Mouse (Mus musculus) forebrain, embryonic 14.5 days (tissue): ENCODE data around the gene Tmem119. TPM values are rescaled to one million over a fixed set of nuclear protein-coding genes. Genes with fewer than 3 reads are reported as not detected.

Experiments
- ATAC-seq: fragments of 200-750 bp; cut with Nextera tagmentation; 2 replicates; pipeline ENCODE4 v1.8.0; 2017; ENCODE audit warnings: mild to moderate bottlenecking, moderate library complexity
- DNase-seq: peaks from one replicate; pipeline ENCODE4 v3.0.0-alpha.2; 2015; ENCODE audit warnings: low spot score
- H3K27ac ChIP-seq: fragments of 300-500 bp; sonication (generic); 2 replicates; pipeline ENCODE4 v1.5.1; 2014; ENCODE audit warnings: low read depth, mild to moderate bottlenecking, control low read depth, low read length, moderate library complexity
- H3K27me3 ChIP-seq: fragments of 300-500 bp; sonication (generic); replicated peaks from 2 replicates; pipeline ENCODE4 v1.6.1; 2014; ENCODE audit warnings: low read length, control low read depth, mixed read lengths; ENCODE audit not compliant: control insufficient read depth, insufficient read depth
- H3K36me3 ChIP-seq: fragments of 300-500 bp; sonication (generic); 2 replicates; pipeline ENCODE4 v1.6.1; 2014; ENCODE audit warnings: low read length, control low read depth; ENCODE audit not compliant: control insufficient read depth, insufficient read depth
- H3K4me1 ChIP-seq: fragments of 300-500 bp; sonication (generic); 2 replicates; pipeline ENCODE4 v1.6.1; 2014; ENCODE audit warnings: antibody characterized with exemption, low read length, control low read depth; ENCODE audit not compliant: control insufficient read depth, insufficient read depth
- H3K4me2 ChIP-seq: fragments of 300-500 bp; sonication (generic); 2 replicates; pipeline ENCODE4 v1.6.1; 2014; ENCODE audit warnings: mild to moderate bottlenecking, control low read depth, low read length
- H3K4me3 ChIP-seq: fragments of 300-500 bp; sonication (generic); 2 replicates; pipeline ENCODE4 v1.5.1; 2014; ENCODE audit warnings: low read depth, low read length, control low read depth
- H3K9ac ChIP-seq: fragments of 300-500 bp; sonication (generic); 2 replicates; pipeline ENCODE4 v1.6.1; 2014; ENCODE audit warnings: mild to moderate bottlenecking, low read length, control low read depth, moderate library complexity
- H3K9me3 ChIP-seq: fragments of 300-500 bp; sonication (generic); replicated peaks from 2 replicates; pipeline ENCODE4 v1.6.1; 2016; ENCODE audit warnings: low read length, control low read depth, mixed read lengths; ENCODE audit not compliant: control insufficient read depth
- WGBS: fragments of 180-500 bp; shearing (Covaris S2); extraction: QIAGEN DNeasy Blood & Tissue Kit; methylation state at CpG from one replicate; pipeline ENCODE4 v1.1.7; 2014; 5-methylcytosine and 5-hydroxymethylcytosine counted together
- polyA plus RNA-seq: library from polyadenylated mRNA; unstranded; fragments of >200 nt; fragmentation: Nextera tagmentation; extraction: Ambion mirVana; gene quantifications from 2 replicates; pipeline ENCODE4 v1.2.1, GENCODE M21; 2014

Gene Tmem119
- polyA plus RNA-seq, 1 experiment from 2014 or later, result 3.3 TPM

DNA sequence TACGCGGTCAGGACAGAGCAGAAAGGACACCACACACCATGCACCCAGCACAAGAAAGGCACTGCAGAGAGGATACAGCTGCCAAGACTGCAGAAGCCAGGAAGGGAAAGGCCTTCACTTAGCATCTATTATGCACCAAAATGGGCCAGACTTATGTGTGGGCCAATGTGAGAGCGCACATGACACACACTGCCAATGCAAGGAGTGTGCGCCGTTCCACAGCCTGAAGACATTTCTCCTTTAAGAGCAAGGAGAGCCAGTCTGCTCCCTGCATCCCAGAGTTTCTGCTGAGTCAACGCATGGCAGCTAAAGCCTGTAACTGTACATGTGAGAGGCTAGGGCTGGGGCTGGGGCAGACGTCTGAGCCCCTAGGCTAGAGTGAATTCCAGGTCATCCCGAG, 31.5 kb downstream of the Tmem119 start:
- no peak overlapping the region for H3K4me3 ChIP-seq
- H3K36me3 ChIP-seq, result peaks cover 25% of the 10 kb centered on the region
- ATAC-seq (no peak), DNase-seq (no peak)
- peaks cover 16% of the 10 kb centered on the region for H3K4me1 ChIP-seq
- no peak overlapping the region for H3K27ac ChIP-seq
- no peaks in the 10 kb centered on the region for H3K9me3 ChIP-seq
- WGBS, result 94% methylated on average over 8 of the region's 8 CpGs
- H3K4me2 ChIP-seq, result no peak overlapping the region
- no peak overlapping the region for H3K9ac ChIP-seq
- no peaks in the 10 kb centered on the region for H3K27me3 ChIP-seq

DNA sequence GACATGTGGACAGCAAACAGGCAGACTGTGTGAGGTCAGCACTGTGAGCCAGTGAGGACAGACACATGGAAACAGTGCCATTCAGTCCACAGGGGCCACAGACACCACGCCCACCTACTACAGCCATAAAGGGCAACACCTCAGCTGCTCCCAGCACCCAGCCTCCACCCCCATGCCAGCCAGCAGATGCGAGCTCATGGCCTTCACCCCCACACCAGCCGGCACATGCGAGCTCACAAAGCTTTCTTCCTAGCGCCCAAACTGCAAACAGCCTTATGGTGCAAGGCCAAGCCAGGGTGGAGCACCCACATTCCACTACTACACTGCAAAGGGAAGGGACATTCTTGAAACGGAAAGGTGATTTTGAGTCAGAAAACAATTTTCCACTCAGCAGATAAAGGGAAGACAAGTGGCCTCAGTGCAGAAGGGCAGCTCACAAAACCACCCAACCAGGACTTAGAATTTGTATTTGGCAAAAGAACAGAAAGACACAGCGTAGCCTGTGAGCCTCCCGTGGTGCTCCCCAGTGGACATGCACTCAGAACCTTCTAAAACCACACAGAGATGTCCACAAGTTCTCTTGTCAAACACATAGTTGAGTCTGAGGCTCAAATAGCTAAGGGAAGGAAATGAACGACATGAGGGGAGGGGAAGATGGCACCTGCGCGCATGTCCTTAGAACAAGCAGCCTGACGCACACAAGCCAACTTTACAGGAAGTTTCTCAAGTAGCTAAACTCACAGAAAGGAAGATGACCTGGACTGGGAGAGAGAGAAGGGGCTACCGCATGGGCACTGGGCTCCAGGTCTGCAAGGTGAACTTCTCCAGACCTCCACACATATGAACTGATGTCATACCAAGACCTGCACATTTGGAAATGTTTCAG, 34.4 kb downstream of the Tmem119 start:
- no peak overlapping the region for H3K4me2 ChIP-seq
- DNase-seq (no peak), ATAC-seq (no peak)
- H3K9ac ChIP-seq, result no peak overlapping the region
- peaks cover 49% of the 10 kb centered on the region for H3K36me3 ChIP-seq
- no peaks in the 10 kb centered on the region for H3K27me3 ChIP-seq
- no peak overlapping the region for H3K27ac ChIP-seq
- 90% methylated on average over 13 of the region's 13 CpGs for WGBS
- peaks cover 10% of the 10 kb centered on the region for H3K4me1 ChIP-seq
- no peak overlapping the region for H3K4me3 ChIP-seq
- H3K9me3 ChIP-seq, result no peaks in the 10 kb centered on the region

DNA sequence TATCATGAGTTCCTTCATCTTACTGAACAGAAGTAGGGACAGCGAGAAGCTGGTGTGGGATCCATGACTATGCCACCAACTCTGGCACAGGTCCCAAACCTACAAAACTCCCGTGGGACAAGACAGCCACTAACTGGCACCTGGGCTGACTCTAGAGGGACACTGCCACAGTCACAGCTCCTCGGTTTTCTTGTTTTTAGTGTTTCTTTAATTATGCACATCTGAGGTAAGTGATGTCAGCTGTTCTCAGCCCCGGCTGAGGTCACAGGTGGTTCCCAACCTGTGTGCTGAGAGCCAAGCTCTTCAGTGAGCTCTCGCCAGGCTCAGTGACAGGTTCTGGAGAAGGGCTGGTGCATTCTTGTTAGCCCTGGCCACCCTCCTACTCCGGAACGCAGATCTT, 35.9 kb downstream of the Tmem119 start:
- DNase-seq, result no peak
- Histone ChIP-seq H3K27me3 (no peaks in the 10 kb centered on the region), H3K9ac (no peak overlapping the region), H3K36me3 (peaks cover 63% of the 10 kb centered on the region), H3K4me1 (no peaks in the 10 kb centered on the region; the same call in 1 of the 2 replicates), H3K9me3 (no peaks in the 10 kb centered on the region), H3K27ac (no peak overlapping the region), H3K4me2 (no peak overlapping the region), H3K4me3 (no peak overlapping the region)
- ATAC-seq, result no peak
- WGBS, result 93% methylated on average over 7 of the region's 7 CpGs

DNA sequence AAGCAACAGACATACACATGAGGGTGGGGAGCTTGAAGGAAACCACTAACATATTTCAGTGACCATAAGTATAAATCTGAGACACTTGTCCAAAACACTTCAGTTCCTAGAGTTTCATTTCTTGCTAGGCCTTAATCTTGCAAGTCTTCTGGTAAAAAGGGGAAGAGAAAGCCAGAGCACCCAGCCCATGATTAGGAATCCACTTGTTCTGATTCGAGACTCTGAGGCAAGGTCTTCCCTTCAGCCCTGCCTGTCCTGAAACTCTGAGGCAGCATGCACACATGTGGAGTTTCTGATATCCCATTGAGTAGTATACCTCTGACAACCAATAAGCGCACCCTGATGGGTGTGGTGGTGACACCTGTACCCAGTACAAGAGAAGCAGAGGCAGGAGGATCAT, 38.7 kb downstream of the Tmem119 start:
- ATAC-seq (no peak), DNase-seq (no peak)
- 93% methylated on average over 2 of the region's 2 CpGs for WGBS
- no peak overlapping the region for H3K4me2 ChIP-seq
- H3K36me3 ChIP-seq, result peaks cover 71% of the 10 kb centered on the region
- H3K27me3 ChIP-seq, result no peaks in the 10 kb centered on the region
- H3K9me3 ChIP-seq, result no peaks in the 10 kb centered on the region
- no peak overlapping the region for H3K4me3 ChIP-seq
- no peaks in the 10 kb centered on the region for H3K4me1 ChIP-seq
- H3K9ac ChIP-seq, result no peak overlapping the region
- no peak overlapping the region for H3K27ac ChIP-seq

DNA sequence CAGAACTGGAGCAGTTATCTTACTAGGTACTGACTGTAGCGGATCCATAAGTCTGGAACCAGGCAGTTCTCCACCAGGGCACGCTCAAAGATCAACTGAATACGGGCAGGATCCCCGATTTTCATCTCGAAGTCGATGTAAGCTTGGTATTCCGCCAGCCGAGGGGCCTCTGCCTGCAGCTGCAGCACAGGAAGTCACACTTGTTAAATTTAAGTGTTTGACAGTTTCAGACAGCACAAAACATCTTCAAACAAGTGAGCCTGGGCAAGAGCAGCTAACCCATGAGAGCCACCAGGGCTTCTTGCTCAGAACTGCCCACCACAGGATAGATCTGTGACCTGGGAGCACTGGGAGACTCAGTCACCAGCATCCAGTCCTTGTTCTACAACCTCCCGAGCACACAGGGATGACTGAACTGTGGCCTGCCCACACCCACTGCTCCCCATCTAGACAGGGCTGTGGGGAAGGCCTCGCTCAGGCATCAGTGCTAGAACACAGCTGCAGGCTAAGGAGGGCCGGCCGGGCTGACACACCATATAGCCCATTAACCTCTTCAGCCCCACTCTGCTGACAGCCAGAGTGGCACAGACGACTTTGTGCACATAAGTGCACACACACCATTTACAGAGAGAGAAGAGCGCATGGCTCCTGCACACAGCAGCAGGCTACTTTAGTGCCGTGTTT, 44.8 kb downstream of the Tmem119 start:
- no peaks in the 10 kb centered on the region for H3K4me1 ChIP-seq
- H3K4me2 ChIP-seq, result no peak overlapping the region
- H3K9ac ChIP-seq, result no peak overlapping the region
- H3K9me3 ChIP-seq, result no peaks in the 10 kb centered on the region
- H3K27me3 ChIP-seq, result no peaks in the 10 kb centered on the region
- ATAC-seq (no peak), DNase-seq (no peak)
- H3K4me3 ChIP-seq, result no peak overlapping the region
- WGBS, result 90% methylated on average over 15 of the region's 15 CpGs
- no peak overlapping the region for H3K27ac ChIP-seq
- H3K36me3 ChIP-seq, result peaks cover 99% of the 10 kb centered on the region

DNA sequence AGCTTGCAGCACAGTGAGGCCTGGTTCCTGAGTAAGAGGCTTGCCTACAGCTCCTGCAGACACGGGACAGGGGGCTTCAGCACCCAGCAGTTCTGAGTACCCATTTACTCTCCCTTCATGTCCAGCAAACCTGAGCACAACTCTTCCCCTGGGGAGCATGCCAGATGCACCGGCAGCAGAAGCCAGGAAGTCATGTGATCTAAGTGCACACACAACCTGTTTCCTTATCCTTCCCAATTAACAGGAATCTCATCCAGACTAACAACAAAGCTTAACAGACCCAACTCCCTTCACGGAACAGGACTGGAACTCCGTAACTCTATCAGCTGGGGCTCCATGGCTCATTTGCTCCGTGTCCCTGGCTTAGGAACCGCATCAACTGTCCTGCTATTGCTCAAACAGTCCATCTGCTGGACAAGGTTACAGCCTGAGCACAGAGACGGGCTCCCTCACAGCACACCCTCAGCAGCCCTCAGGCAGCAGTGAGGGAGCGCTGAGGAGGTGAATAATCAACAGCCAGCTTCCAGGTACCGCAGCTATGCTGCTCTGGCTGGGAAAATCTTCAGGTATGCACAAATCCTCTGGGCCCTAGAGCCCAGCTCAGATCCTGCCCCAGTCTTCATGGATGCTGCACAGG, 48.7 kb downstream of the Tmem119 start:
- WGBS, result 93% methylated on average over 9 of the region's 9 CpGs
- H3K27me3 ChIP-seq, result no peaks in the 10 kb centered on the region
- H3K36me3 ChIP-seq, result peaks cover 98% of the 10 kb centered on the region
- no peak overlapping the region for H3K27ac ChIP-seq
- no peak for DNase-seq
- H3K9me3 ChIP-seq, result no peaks in the 10 kb centered on the region
- no peak overlapping the region for H3K9ac ChIP-seq
- no peak overlapping the region for H3K4me2 ChIP-seq
- no peaks in the 10 kb centered on the region for H3K4me1 ChIP-seq
- no peak for ATAC-seq
- H3K4me3 ChIP-seq, result no peak overlapping the region

DNA sequence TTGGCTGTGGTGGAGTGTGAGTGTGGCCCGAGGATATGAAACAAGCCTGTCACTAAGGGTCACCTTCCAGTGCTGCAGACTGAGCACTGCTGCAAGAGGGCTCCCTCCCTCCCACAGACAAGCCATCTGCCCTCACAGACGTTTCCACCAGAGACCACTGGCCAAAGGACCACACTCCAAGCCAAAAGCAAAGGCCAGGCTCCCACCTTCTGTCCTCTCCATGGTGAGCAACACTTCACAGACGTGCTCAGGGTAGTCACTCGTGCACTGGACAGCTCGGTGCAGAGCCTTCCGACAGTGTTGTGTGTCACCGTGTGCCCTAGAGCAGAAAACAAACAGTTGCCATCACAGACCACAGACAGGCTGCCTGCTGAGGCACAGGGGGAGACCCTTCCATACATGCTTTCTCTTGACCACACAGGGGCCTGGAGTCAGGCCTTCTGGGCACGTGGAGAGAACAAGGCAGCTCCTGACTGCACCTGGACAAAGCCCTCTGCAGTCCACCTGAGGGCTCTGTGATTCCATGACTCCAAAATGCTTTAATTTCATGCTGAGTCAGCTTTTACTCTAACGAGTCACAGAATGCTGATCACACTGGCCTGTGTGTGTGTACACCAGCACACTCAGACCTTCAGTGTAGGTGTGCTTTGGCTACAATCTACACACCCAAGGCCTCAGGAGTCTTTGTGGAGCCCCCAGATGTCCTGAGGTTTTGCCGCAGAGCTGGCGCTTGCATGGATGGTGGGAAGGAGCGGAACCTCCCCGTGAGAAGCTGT, 51.6 kb downstream of the Tmem119 start:
- Histone ChIP-seq H3K27ac (no peak overlapping the region), H3K9me3 (no peaks in the 10 kb centered on the region), H3K36me3 (peaks cover 98% of the 10 kb centered on the region), H3K4me3 (no peak overlapping the region), H3K4me1 (no peaks in the 10 kb centered on the region), H3K9ac (no peak overlapping the region), H3K27me3 (no peaks in the 10 kb centered on the region), H3K4me2 (no peak overlapping the region)
- ATAC-seq (no peak), DNase-seq (no peak)
- WGBS, result 91% methylated on average over 13 of the region's 13 CpGs

DNA sequence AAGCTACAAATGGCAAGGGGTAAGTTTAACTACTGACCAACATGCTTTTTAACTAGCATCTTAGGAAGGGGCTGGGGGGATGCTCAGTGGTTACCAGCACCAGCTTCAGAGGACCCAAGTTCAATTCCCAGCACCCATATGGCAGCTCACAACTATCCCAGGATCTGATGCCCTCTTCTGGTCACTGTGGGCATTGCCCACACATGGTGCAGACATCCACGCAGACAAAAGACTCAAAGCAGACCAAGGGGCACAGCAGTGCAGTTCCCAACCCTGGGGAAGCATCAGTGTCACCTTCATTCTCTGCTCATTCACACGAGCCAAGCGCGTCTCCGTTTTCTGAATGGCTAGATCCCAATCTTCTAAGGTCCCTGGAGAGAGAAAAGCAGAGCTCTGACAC, 52.7 kb downstream of the Tmem119 start:
- Histone ChIP-seq H3K9me3 (no peaks in the 10 kb centered on the region), H3K27me3 (no peaks in the 10 kb centered on the region), H3K4me2 (no peak overlapping the region), H3K4me3 (no peak overlapping the region), H3K4me1 (no peaks in the 10 kb centered on the region), H3K9ac (no peak overlapping the region), H3K27ac (no peak overlapping the region), H3K36me3 (peaks cover 98% of the 10 kb centered on the region)
- DNase-seq (no peak), ATAC-seq (no peak)
- 91% methylated on average over 5 of the region's 5 CpGs for WGBS
